Mouse (Mus musculus) embryonic facial prominence, embryonic 14.5 days (tissue): ENCODE results near the gene Wdr47. TPM values are rescaled to one million over a fixed set of nuclear protein-coding genes. Genes with fewer than 3 reads are reported as not detected.
A peak's percentile ranks its signal among the peaks of the same experiment; 100 is the strongest.
"Not testable (repeated sequence)": the region's sequence is repeated elsewhere in the genome, so short reads cannot be mapped to it uniquely, and the experiment has no call there.

Source experiments
- ATAC-seq: fragments of 200-750 bp; cut with Nextera tagmentation; 2 replicates; pipeline ENCODE4 v1.8.0; 2017; ENCODE audit warnings: low read depth, moderate number of reproducible peaks, moderate TSS enrichment
- DNase-seq: peaks from one replicate; pipeline ENCODE4 v3.0.0-alpha.2; 2015; ENCODE audit warnings: low spot score
- H3K27ac ChIP-seq: fragments of 300-500 bp; sonication (generic); replicated peaks from 2 replicates; pipeline ENCODE4 v1.5.1; 2014; ENCODE audit warnings: low read depth, mild to moderate bottlenecking, low read length, moderate library complexity
- H3K27me3 ChIP-seq: fragments of 300-500 bp; sonication (generic); replicated peaks from 2 replicates; pipeline ENCODE4 v1.6.1; 2014; ENCODE audit warnings: low read length; ENCODE audit not compliant: control insufficient read depth, insufficient read depth
- H3K36me3 ChIP-seq: fragments of 300-500 bp; sonication (generic); 2 replicates; pipeline ENCODE4 v1.6.1; 2014; ENCODE audit warnings: low read length, mixed read lengths; ENCODE audit not compliant: control insufficient read depth, insufficient read depth
- H3K4me1 ChIP-seq: fragments of 300-500 bp; sonication (generic); 2 replicates; pipeline ENCODE4 v1.6.1; 2014; ENCODE audit warnings: antibody characterized with exemption, low read length; ENCODE audit not compliant: control insufficient read depth, insufficient read depth
- H3K4me2 ChIP-seq: fragments of 300-500 bp; sonication (generic); 2 replicates; pipeline ENCODE4 v1.6.1; 2014; ENCODE audit warnings: low read depth, mild to moderate bottlenecking, low read length, moderate library complexity, mixed read lengths
- H3K4me3 ChIP-seq: fragments of 300-500 bp; sonication (generic); 2 replicates; pipeline ENCODE4 v1.5.1; 2014; ENCODE audit warnings: low read depth, mild to moderate bottlenecking, low read length
- H3K9ac ChIP-seq: fragments of 300-500 bp; sonication (generic); 2 replicates; pipeline ENCODE4 v1.6.1; 2014; ENCODE audit warnings: low read depth, mild to moderate bottlenecking, low read length, moderate library complexity, mixed read lengths
- H3K9me3 ChIP-seq: fragments of 300-500 bp; sonication (generic); 2 replicates; pipeline ENCODE4 v1.6.1; 2016; ENCODE audit warnings: low read length; ENCODE audit not compliant: control insufficient read depth
- WGBS: fragments of 180-500 bp; shearing (Covaris S2); extraction: QIAGEN DNeasy Blood & Tissue Kit; methylation state at CpG from one replicate; pipeline ENCODE4 v1.1.7; 2014; 5-methylcytosine and 5-hydroxymethylcytosine counted together
- microRNA-seq: library from miRNA; unstranded; fragments of <30 nt; microRNA quantifications from one replicate; pipeline ENCODE4, GENCODE M21; 2016; ENCODE audit warnings: borderline number of aligned reads
- polyA plus RNA-seq: library from polyadenylated mRNA; unstranded; fragments of >200 nt; fragmentation: Nextera tagmentation; extraction: Ambion mirVana; gene quantifications from 2 replicates; pipeline ENCODE4 v1.2.1, GENCODE M21; 2014

The Wdr47 gene
- polyA plus RNA-seq, 1 experiment from 2014 or later, result 17.9 TPM

DNA sequence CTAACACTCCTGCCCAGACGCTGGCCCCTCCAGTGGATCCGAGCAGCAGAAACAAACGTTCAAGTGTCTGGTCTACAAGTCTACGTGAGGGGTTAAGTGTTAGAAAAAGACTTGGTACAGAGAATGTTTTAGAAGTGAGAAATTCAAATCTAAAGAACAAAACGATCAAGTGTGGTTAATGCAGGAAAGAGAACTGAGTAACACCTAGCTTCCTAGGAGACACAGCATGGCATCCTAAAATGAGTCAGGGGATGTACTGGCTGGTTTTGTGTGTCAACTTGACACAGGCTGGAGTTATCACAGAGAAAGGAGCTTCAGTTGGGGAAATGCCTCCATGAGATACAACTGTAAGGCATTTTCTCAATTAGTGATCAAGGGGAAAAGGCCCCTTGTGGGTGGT is 92.5 kb downstream of the Wdr47 start:
- WGBS, result 93% methylated on average over 5 of the region's 5 CpGs

DNA sequence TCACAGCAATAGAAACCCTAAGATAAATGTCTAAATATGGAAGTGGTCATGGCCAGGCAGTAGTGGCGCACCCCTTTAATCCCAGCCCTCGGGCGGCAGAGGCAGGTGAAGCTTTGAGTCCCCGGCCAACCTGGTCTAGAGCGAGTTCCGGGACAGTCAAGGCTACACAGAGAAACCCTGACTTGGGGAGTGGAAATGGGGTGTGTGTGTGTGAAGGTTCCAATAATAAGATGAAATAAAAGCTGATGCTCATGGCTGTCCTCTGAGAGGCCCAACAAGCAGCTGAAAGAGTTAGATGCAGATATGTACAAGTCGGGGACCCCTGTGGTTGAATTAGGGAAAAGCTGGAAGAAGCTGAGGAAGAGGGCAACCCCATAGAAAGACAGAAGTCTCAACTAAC is 94.6 kb downstream of the Wdr47 start:
- Histone ChIP-seq H3K36me3 (peaks cover 80% of the 10 kb centered on the region), H3K9me3 (no peaks in the 10 kb centered on the region), H3K4me2 (no peak overlapping the region), H3K27me3 (no peaks in the 10 kb centered on the region), H3K9ac (no peak overlapping the region), H3K4me3 (no peak overlapping the region), H3K4me1 (peaks cover 16% of the 10 kb centered on the region), H3K27ac (no peak overlapping the region)
- 94% methylated on average over 7 of the region's 7 CpGs for WGBS
- DNase-seq (no peak), ATAC-seq (no peak)

More for the DNA sequence above, 92.5 kb downstream of the Wdr47 start:
- not testable (repeated sequence) for H3K4me3 ChIP-seq, H3K9me3 ChIP-seq, ATAC-seq, H3K27ac ChIP-seq, H3K27me3 ChIP-seq, H3K4me1 ChIP-seq, H3K9ac ChIP-seq, H3K4me2 ChIP-seq, DNase-seq
- peaks cover 87% of the 10 kb centered on the region for H3K36me3 ChIP-seq

DNA sequence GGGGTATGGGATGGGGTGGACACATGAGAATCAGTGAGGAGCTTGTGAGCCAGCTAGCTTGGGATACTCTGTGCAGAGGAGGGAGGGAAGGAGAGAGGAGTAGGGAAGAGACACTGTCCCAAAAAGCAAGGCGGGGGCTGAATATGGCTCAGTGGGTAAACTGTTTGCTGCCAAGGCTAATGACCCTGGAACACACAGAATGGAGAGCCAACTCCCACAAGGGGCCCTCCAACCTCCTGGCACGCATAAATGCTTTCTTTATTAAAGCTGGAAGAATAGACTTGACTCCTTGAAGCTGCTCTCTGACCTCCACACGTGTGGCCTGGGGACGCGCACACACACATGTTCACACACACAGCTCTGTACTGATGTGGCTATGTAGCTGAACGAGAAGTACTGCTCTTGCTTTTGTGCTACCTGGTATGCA is 97.9 kb downstream of the Wdr47 start:
- Histone ChIP-seq H3K27ac (peak overlapping the region; percentile 74), H3K4me1 (peaks cover 18% of the 10 kb centered on the region), H3K4me2 (no peak overlapping the region), H3K27me3 (no peaks in the 10 kb centered on the region), H3K36me3 (peaks cover 61% of the 10 kb centered on the region), H3K9ac (0 out of 2 replicates have a peak overlapping the region, but pooled peaks have one; percentile 6), H3K4me3 (no peak overlapping the region), H3K9me3 (no peaks in the 10 kb centered on the region)
- ATAC-seq (peak; percentile 26; the same call in 1 of the 2 replicates), DNase-seq (peak; percentile 33)
- WGBS, result 61% methylated on average over 6 of the region's 6 CpGs

DNA sequence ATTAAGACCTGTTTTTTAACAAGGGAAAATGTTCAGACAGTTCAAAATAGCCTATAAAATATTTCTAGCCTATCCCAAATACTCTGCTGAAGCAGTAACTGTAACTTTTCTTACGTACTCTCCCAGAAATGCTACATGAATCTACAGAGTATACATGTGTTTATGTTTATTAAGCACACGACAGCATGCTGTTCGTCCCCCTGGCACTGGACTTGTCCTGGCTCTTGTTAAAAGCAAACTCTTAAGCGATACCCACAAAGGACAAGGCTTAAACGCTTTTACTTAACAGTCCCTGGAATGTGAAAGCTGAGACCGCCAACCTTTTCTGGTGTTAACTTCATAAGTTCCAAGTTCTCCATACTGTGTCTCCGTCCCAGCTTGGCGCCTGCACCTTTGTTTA is 98.4 kb downstream of the Wdr47 start:
- no peaks in the 10 kb centered on the region for H3K9me3 ChIP-seq
- peaks cover 18% of the 10 kb centered on the region for H3K4me1 ChIP-seq
- H3K9ac ChIP-seq, result no peak overlapping the region
- no peak overlapping the region for H3K4me3 ChIP-seq
- no peak overlapping the region for H3K4me2 ChIP-seq
- ATAC-seq (peak; percentile 56), DNase-seq (peak; percentile 78)
- H3K36me3 ChIP-seq, result peaks cover 61% of the 10 kb centered on the region
- WGBS, result 39% methylated on average over 8 of the region's 8 CpGs
- no peaks in the 10 kb centered on the region for H3K27me3 ChIP-seq
- H3K27ac ChIP-seq, result peak overlapping the region; percentile 74

DNA sequence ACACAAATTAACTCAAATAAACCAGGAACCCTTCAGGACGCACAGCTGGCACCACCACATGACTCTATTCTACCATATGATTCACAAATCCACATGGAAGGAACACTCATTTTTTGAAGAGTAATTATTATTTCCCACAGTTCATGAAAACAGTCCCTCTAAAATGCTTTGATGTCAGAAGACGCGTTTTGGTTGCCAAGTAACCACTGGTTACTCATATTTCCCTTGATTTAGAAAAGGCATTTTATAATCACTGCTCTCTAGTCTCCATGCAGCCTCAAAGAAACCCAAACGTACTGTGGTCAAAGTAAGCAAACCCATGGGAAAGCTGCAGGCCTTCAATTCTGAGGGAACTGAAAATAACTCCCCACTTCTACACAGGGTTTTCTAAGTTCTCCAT is 98.9 kb downstream of the Wdr47 start:
- H3K36me3 ChIP-seq, result peaks cover 63% of the 10 kb centered on the region
- no peak overlapping the region for H3K4me2 ChIP-seq
- H3K27me3 ChIP-seq, result no peaks in the 10 kb centered on the region
- peak overlapping the region; percentile 74 for H3K27ac ChIP-seq
- no peaks in the 10 kb centered on the region for H3K9me3 ChIP-seq
- 22% methylated on average over 4 of the region's 4 CpGs for WGBS
- peaks cover 18% of the 10 kb centered on the region for H3K4me1 ChIP-seq
- ATAC-seq (peak; percentile 85), DNase-seq (peak; percentile 86)
- H3K4me3 ChIP-seq, result no peak overlapping the region
- no peak overlapping the region for H3K9ac ChIP-seq

DNA sequence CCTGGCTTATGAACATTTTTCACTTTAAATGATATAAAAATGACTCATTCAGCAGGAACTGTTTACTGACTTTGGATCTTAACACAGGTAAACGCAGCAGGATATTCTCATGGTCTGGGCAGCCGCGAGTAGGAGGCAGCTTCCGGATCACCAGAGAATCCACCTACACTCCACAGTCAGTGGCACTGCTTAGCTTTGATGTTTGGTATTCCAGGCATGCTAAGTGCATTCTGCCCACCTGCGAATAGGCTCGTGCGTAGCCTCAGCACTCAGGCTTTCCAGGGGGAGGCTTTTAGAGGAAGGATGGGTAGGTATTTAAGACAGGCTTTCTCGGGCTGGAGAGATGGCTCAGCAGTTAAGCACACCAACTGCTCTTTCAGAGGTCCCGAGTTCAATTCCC is 103.2 kb downstream of the Wdr47 start:
- ATAC-seq (no peak), DNase-seq (no peak)
- H3K9ac ChIP-seq, result no peak overlapping the region
- no peak overlapping the region for H3K4me3 ChIP-seq
- H3K27ac ChIP-seq, result no peak overlapping the region
- peaks cover 6% of the 10 kb centered on the region; the same call in 1 of the 2 replicates for H3K4me1 ChIP-seq
- H3K36me3 ChIP-seq, result peaks cover 69% of the 10 kb centered on the region
- H3K4me2 ChIP-seq, result no peak overlapping the region
- no peaks in the 10 kb centered on the region for H3K9me3 ChIP-seq
- 81% methylated on average over 9 of the region's 9 CpGs for WGBS
- no peaks in the 10 kb centered on the region for H3K27me3 ChIP-seq

Small RNA genes lying within 50 kb of the gene (microRNA-seq; reads per million reads assigned to microRNA genes)
- not detected for gene Gm22860

Other genes starting within 250 kb of the Wdr47 start
- not detected in 2 replicates for gene Mybphl, start 226.4 kb upstream of the Wdr47 start, polyA plus RNA-seq
- gene Psrc1, start 207.4 kb upstream of the Wdr47 start, polyA plus RNA-seq, result 31.2 and 38.1 TPM in 2 replicates
- gene Celsr2, start 175.7 kb upstream of the Wdr47 start, polyA plus RNA-seq, result 11.8 and 13.9 TPM in 2 replicates
- 111 and 125 TPM in 2 replicates for gene Sars, start 146.1 kb upstream of the Wdr47 start, polyA plus RNA-seq
- 0.63 and 1.1 TPM in 2 replicates for gene 1700013F07Rik, start 57.1 kb upstream of the Wdr47 start, polyA plus RNA-seq
- gene 5330417C22Rik, start 54.7 kb upstream of the Wdr47 start, polyA plus RNA-seq, result 2.2 and 2.5 TPM in 2 replicates
- gene Tmem167b, start 28.8 kb upstream of the Wdr47 start, polyA plus RNA-seq, result 46.3 and 46.8 TPM in 2 replicates
- gene Taf13, start 19.6 kb upstream of the Wdr47 start, polyA plus RNA-seq, result 40.2 and 40.4 TPM in 2 replicates
- gene Clcc1, start 62.6 kb downstream of the Wdr47 start, polyA plus RNA-seq, result 67.4 and 79.9 TPM in 2 replicates
- gene Gpsm2, start 131.0 kb downstream of the Wdr47 start, polyA plus RNA-seq, result 69.5 and 85.1 TPM in 2 replicates
- gene Aknad1, start 148.4 kb downstream of the Wdr47 start, polyA plus RNA-seq, result 0.92 and 1.5 TPM in 2 replicates
- 35.3 and 35.7 TPM in 2 replicates for gene Stxbp3, start 249.2 kb downstream of the Wdr47 start, polyA plus RNA-seq